Mouse (Mus musculus): ENCODE results near the gene Ctbs. TPM values are rescaled to one million over a fixed set of nuclear protein-coding genes. Genes with fewer than 3 reads are reported as not detected.

Gene Ctbs
- 4.8 and 7.5 TPM in 2 replicates for polyA plus RNA-seq (2021; fragmentation: Nextera tagmentation)
- long read RNA-seq, experiment 1, transcript Ctbs-202 (7 exons, 2,892 nt): major isoform, 14 of 21 reads
- long read RNA-seq, experiment 1, partial matches to known transcripts: 1 of 21 reads
- long read RNA-seq, experiment 1, other reads (novel, unspliced or antisense): 6 of 21 reads
- long read RNA-seq, experiment 2, transcript Ctbs-202 (7 exons, 2,892 nt): major isoform, 25 of 30 reads
- long read RNA-seq, experiment 2, partial matches to known transcripts: 1 of 30 reads
- long read RNA-seq, experiment 2, other reads (novel, unspliced or antisense): 3 of 30 reads

GRCm38 (mm10) chr3:146449745-146450250, at the start of gene Ctbs:
TSS of gene Ctbs (plus strand) at chr3:146449795.

GRCm38 (mm10) chr3:146404311-146405201, 45.0 kb upstream of the Ctbs start, which contains the start of gene Ssx2ip:
TSS of gene Ssx2ip (plus strand) at chr3:146404642.

DNA sequence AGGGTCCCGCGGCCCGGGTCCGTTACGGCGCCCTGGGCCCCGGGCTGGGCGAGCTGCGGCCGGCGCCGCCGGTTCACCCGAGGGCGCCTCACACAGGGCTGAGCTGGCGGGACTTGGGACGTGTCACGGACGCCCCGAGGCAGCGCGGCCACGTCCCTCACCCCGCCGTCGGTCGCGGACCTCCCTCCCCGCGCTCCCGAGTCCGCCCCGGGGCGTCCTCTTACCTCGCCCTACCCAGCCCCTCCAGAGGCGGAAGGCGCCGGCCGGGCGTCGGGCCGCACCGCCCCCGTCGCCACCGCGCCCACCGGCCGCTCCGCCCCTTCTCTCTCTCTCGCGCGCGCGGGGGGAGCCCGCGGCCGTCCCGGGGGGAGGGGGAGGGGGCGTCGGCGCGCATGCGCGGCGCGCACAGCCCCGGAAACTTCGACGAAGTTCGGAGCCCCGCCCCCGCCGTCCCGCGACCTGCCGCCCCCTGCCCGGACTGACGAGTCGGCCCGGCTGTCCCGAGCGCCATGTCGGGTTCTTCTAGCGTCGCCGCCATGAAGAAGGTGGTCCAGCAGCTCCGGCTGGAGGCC, 49.9 kb downstream of the Ctbs start, which contains the start of the genes Spata1 and Gng5:
Spata1 (minus strand) TSS at position 323 of the 572 bp plus-strand sequence.
Gng5 (plus strand) TSS at position 377 of the 572 bp plus-strand sequence.

Other genes starting within 250 kb of the Ctbs start
- gene Lpar3, start 228.8 kb upstream of the Ctbs start, polyA plus RNA-seq (2021; fragmentation: Nextera tagmentation): 0.67 and 0.89 TPM in 2 replicates
- gene Ssx2ip, start 45.2 kb upstream of the Ctbs start, polyA plus RNA-seq (2021; fragmentation: Nextera tagmentation): 21.8 and 22.7 TPM in 2 replicates
- gene Spata1, start 50.0 kb downstream of the Ctbs start, polyA plus RNA-seq (2021; fragmentation: Nextera tagmentation): 0.38 and 0.73 TPM in 2 replicates
- 320 and 403 TPM in 2 replicates for gene Gng5, start 50.0 kb downstream of the Ctbs start, polyA plus RNA-seq (2021; fragmentation: Nextera tagmentation)
- 11.5 and 14.3 TPM in 2 replicates for gene Rpf1, start 71.6 kb downstream of the Ctbs start, polyA plus RNA-seq (2021; fragmentation: Nextera tagmentation)
- 0.85 and 0.93 TPM in 2 replicates for gene Uox, start 120.6 kb downstream of the Ctbs start, polyA plus RNA-seq (2021; fragmentation: Nextera tagmentation)
- 0.05 TPM in 1 of 2 replicates, not detected in the other for gene Dnase2b, start 165.8 kb downstream of the Ctbs start, polyA plus RNA-seq (2021; fragmentation: Nextera tagmentation)
- gene 4930503B20Rik, start 201.5 kb downstream of the Ctbs start, polyA plus RNA-seq (2021; fragmentation: Nextera tagmentation): not detected in 2 replicates
- gene Samd13, start 235.8 kb downstream of the Ctbs start, polyA plus RNA-seq (2021; fragmentation: Nextera tagmentation): 0.25 and 0.41 TPM in 2 replicates